Mouse (Mus musculus) liver, postnatal 0 days (tissue): ENCODE data around the gene Klf6.

Experiments
- CTCF ChIP-seq: sonication (generic); IDR thresholded peaks from 2 replicates; pipeline ENCODE4 v1.5.1; 2016; ENCODE audit warnings: antibody characterized with exemption, low read depth
- EP300 ChIP-seq: IDR thresholded peaks from 2 replicates; pipeline ENCODE4 v1.6.1; 2016; ENCODE audit warnings: antibody characterized with exemption, low read depth, mild to moderate bottlenecking

GRCm38 (mm10) chr13:5895851-5896250, 34.6 kb downstream of the Klf6 start:
- TF ChIP-seq CTCF (no peak), EP300 (no peak)
